Mouse (Mus musculus): ENCODE results near the gene Thrap3. TPM values are rescaled to one million over a fixed set of nuclear protein-coding genes. Genes with fewer than 3 reads are reported as not detected.
A peak's percentile ranks its signal among the peaks of the same experiment; 100 is the strongest.
"Not testable (repeated sequence)": the region's sequence is repeated elsewhere in the genome, so short reads cannot be mapped to it uniquely, and the experiment has no call there.

Thrap3 gene
- polyA plus RNA-seq, 2 experiments from 2014 or later = 222 to 330 TPM

DNA sequence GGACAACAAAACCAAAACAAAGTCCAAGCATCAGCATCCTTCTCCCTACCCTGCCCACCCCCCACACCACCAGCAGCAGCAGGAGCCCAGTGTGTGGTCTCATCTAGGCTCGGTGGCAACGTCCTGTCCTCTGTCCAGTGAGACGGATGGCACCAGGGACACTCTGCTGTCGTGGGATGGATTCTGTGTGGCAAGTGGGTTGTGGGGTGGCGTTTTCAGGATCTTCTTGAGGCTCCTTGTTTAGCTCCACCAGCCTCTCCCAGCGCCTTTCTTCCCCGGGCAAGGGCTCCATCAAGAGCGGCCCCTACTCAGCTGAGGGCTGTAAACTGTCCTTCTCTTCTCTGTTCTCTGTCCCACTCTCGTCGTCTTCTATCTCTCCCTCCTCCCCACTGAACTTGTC is 37.5 kb downstream of the Thrap3 start:
- not testable (repeated sequence) for ATAC-seq

DNA sequence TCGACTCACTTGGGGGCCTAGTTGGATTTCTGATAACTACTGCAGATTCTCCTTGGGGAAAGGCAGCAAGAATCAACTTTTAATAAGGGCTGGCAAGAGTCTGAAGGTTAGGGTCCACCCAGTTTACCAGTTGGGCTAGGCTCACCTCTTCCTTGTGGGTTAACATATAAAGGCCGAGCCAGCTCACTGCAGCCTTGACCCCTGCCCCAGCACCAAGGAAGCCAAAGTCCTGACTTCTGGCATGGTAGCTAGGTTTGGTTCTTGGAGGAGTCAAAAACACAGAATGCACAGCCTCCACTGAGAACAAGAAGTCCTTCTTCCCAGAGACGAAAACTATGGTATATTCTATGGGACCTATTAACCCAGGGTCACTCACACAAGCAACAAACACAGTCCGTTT is 38.9 kb downstream of the Thrap3 start:
- ATAC-seq = no peak

DNA sequence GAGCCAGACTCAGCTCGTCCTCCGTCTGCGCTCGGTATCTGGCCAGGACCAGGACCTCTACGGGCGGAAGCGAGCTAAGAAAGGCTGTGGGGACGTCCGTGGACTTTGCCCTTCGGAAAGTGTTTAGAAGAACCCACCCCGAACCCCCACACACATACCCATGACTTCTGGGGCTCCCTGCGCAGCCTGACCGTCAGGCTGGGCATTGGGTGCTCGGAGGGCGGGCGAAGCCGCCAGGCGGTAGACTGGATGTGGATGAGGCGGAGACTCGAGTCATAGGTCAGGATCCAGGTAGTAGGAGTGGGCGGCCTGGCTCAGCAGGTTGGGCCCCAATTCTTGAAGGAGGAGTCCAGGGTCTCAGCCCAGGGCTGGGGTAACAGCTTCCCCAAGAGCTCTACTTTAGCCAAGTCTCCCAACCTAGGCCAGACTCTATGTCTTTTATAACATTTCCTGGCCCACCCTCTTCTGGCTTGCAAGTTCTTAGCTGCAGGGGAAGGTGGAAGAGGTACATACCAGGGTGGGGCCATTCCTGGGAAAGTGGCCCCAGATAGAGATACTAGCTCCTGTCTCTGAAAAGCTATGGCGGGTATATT is 39.4 kb downstream of the Thrap3 start, which contains the start of gene Sh3d21:
Gene Sh3d21 (minus strand): TSS at position 425 of the 593 bp plus-strand sequence.
- peak; percentile 35 for ATAC-seq

GRCm38 (mm10) chr4:126162544-126163066 is 40.0 kb downstream of the Thrap3 start:
- peak; percentile 92 for ATAC-seq

DNA sequence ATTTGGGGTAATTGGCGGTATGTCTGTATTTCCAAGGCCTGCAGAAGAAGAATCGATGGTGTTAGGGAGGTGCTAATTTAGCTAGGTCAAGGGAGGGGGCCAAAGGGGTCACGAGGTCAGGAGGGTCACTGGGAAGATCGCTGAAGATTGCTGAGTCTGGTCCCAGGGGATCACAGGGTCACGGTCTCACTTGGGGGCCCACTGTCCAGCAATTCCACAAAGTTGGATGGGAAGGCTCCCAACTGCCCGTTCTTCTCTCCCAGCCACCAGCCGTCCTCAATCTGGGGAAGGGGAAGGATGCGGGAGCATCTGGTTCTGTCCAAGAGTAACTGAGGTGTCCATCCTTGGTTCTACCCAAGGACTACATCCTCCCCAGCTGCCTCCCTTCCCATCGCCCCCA is 40.6 kb downstream of the Thrap3 start:
- ATAC-seq = no peak

DNA sequence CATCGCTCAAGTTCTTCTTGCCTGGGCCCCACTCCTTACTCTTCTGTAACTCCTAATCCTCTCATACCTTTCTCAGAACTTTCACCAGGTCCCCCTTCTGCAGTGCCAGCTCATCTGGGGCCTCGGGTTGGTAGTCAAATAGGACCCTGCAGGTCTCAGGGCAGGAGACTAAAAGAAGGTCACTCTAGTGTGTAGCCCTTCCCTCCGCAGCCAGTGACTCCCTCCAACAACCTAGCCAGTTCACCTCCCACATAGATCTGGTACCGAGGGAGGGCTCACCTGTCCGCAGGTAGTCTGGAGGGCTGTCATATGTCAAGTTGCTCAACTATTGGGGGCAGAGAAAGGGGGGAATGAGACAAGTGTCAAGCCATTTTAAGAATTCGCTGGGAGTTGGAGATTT is 41.1 kb downstream of the Thrap3 start:
- no peak for ATAC-seq

- no peak for ATAC-seq
These were observed 41.6 kb downstream of the Thrap3 start for GRCm38 (mm10) chr4:126160981-126161380.

DNA sequence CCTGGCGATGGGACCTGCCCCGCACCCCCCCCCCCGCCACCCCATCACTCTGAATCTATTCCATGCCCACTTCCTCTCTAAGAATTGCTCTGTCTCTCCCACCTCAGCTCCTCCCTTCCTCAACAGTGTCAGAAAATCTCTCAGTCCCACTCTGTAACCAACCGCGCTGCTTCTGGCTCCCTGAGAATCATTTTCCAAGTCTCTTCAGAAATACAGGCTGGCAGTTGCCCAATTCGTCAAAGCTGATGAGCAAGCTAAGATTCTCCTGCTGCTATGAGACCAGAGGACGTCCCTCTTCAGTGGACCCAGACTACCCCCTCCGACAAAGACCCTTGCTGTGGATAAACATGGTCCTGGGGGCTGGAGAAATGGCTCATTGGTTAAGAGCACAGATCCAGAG is 43.1 kb downstream of the Thrap3 start:
- no peak for ATAC-seq

DNA sequence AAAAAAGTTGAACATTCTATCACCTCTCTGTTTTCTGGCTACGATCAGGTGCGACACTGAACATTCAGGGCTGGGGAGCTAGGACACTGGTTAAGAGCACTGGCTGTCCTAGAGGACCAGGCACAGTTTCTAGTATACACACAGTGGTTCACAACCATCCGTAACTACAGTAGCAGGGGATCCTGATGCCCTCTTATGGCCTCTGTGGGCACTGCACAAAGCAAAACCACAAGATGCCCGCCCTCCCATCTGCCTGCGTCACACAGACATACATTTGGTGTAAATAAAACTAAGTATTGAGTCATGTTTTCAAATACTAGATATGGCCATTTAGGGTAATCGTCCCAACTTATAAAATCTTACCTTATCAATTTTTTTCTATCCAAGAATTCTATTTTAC is 45.0 kb downstream of the Thrap3 start:
- peak; percentile 35 for ATAC-seq

DNA sequence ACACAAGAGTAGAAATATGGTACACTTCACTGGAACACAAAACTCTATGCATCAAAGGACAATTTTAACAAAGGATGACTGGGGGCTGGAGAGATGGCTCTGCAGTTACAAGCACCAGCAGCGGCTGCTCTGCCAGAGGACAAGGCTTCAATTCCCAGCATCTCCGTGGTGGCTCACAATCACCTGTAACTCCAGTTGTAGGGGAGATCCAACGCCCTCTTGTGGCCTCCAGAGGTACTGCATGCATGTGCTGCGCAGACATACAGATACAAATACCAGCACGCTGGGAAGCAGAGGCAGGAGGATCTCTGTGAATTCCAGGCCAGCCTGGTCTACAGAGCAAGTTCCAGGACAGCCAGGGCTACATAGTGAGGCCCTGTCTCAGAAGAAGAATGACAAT is 45.9 kb downstream of the Thrap3 start:
- ATAC-seq = no peak

GRCm38 (mm10) chr4:126155869-126156268 is 46.7 kb downstream of the Thrap3 start:
- ATAC-seq = no peak

DNA sequence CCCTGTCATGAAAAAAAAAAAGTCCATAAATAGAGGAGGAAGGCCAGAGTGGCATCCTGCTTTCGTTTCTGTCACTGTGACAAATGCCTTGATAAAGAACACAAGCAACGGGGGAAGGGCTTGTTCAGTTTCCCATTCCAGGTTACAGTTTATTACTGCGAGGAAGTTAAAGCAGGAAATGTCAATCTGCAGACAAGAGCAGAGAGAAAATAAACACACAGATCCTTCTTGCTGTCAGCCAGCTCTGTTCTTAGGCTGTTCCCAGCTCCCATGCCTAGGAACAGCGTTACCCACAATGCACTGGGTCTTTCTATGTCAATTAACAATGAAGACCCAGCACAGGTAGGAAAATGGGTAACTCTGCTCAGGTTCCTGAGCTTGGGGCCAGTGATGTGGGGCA is 47.4 kb downstream of the Thrap3 start:
- ATAC-seq = no peak

DNA sequence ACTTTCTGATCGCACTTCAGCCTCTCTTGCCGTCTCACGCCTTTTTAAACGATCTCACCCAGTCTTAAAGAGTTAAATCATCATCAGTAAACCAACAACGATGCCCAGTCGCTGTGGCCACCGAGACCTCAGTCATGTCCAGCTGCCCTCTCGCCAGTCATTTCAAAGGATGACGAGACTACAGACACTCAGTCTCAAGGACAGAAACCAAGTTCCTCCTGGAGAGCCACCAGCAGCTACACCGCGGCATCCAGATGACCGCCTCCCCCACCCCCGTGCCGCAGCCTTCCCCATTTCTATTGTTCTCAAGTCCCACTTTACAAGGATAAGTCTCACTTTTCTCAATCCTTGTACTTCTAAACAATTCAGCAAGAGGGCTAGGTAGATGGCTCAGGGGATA is 49.7 kb downstream of the Thrap3 start:
- no peak for ATAC-seq

GRCm38 (mm10) chr4:126151701-126152440 is 50.7 kb downstream of the Thrap3 start:
- ATAC-seq = no peak

GRCm38 (mm10) chr4:126150949-126151320 is 51.6 kb downstream of the Thrap3 start:
- ATAC-seq = no peak

- ATAC-seq = no peak
These were observed 52.1 kb downstream of the Thrap3 start for GRCm38 (mm10) chr4:126150297-126150948.

DNA sequence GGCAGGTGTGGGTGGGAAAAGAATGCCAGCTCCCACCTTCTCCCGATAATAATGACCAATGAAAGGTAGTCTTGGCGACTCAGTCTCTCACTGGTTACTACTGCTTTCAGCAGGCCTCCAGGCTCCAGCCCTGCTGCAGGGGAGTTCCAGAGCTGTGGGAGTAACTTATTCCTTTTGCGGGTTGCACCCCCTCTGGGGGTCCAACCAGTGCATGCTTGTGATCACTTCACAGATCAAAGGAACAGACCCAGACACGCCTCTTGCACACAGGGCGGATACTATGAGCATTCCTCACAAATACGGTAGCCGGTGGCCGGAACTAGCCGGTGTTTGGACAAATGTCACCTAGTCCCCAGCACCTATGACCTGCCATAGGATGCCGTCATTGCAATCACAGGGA is 52.8 kb downstream of the Thrap3 start:
- ATAC-seq = no peak

- no peak for ATAC-seq
These were observed 53.4 kb downstream of the Thrap3 start for GRCm38 (mm10) chr4:126149041-126149676.

DNA sequence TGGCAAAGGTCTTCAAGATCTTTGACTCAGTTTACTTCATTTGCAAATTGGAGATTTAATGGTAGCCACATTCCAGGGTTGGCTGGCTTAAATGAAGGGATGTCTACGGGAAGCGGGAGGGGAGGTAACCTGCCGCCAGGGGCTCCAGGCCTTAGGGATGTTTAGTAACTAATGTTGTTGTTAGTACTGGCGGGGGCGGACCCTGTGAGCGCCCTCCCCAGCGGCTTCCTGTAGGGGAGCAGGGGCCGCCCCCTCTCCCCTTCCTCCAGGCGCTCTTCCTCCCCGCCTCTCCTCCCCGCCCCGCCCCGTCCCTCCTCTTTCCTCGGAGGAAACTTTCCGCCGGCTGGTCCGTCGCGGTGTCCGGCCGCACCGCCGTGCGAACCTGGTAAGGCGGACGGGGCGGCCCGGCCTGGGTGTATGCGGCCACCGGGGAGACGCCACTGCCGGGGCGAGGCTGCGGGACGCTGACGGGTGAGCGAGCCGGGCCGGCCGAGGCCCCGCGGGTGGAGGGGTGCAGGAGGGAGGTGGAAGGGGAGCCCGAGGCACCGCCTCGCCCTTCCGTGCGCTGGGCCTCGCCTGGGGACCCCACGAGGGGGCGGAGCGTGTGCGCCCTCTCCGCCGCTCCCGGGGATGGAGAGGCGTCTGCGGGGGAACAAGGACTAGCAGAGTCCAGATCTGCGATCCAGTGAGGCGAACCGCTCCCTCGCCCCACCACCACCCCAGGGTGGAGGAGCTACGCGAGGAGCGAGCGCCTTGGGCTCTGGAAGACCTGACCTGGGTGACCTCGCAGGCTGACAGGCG is 54.2 kb downstream of the Thrap3 start:
- peak; percentile 95 for ATAC-seq

- ATAC-seq = no peak
These were observed 54.9 kb downstream of the Thrap3 start, which contains the start of gene Eva1b for GRCm38 (mm10) chr4:126147533-126148160. Gene Eva1b (plus strand): TSS chr4:126147744.

- no peak for ATAC-seq
These were observed 55.5 kb downstream of the Thrap3 start for GRCm38 (mm10) chr4:126146974-126147532.

Data from CD4-positive, CD25-positive, alpha-beta regulatory T cell, adult 4 months (primary cell).